Mouse (Mus musculus): ENCODE data around the gene Nrbf2. TPM values are rescaled to one million over a fixed set of nuclear protein-coding genes. Genes with fewer than 3 reads are reported as not detected.

The Nrbf2 gene
- polyA plus RNA-seq, 1 experiment, result 8.6 TPM

GRCm38 (mm10) chr10:67302340-67302739, 17.2 kb upstream of the Nrbf2 start:
- H3K36me3 ChIP-seq (ENCODE audit: control insufficient read depth, insufficient read depth, low read length), result no peaks in the 10 kb centered on the region
- no peaks in the 10 kb centered on the region; the same call in 1 of the 2 replicates for H3K4me1 ChIP-seq (ENCODE audit: control insufficient read depth, insufficient read depth, low read length)
- no peak for DNase-seq
- TF ChIP-seq POLR2A (IDR thresholded peaks at IDR 0.05; ENCODE audit: low read depth, low read length) (no peak), CTCF (conservative IDR thresholded peaks at IDR 0.05; ENCODE audit: insufficient read depth, insufficient read length, low read depth, low read length) (no peak)
- no peak overlapping the region for H3K27ac ChIP-seq (ENCODE audit: insufficient read depth, low read depth, low read length)
- no peaks in the 10 kb centered on the region for H3K27me3 ChIP-seq (replicated peaks; ENCODE audit: control insufficient read depth, insufficient read depth, low read length)
- WGBS, result 54% methylated on average over 2 of the region's 2 CpGs
- H3K4me3 ChIP-seq (ENCODE audit: insufficient read depth, low read depth, low read length), result no peak overlapping the region

GRCm38 (mm10) chr10:67301046-67301445, 15.9 kb upstream of the Nrbf2 start:
- H3K4me1 ChIP-seq (ENCODE audit: control insufficient read depth, insufficient read depth, low read length), result no peaks in the 10 kb centered on the region; the same call in 1 of the 2 replicates
- no peak overlapping the region for H3K27ac ChIP-seq (ENCODE audit: insufficient read depth, low read depth, low read length)
- 89% methylated on average over 6 of the region's 6 CpGs for WGBS
- no peaks in the 10 kb centered on the region for H3K36me3 ChIP-seq (ENCODE audit: control insufficient read depth, insufficient read depth, low read length)
- H3K4me3 ChIP-seq (ENCODE audit: insufficient read depth, low read depth, low read length), result no peak overlapping the region
- no peak for DNase-seq
- no peaks in the 10 kb centered on the region for H3K27me3 ChIP-seq (replicated peaks; ENCODE audit: control insufficient read depth, insufficient read depth, low read length)
- TF ChIP-seq CTCF (conservative IDR thresholded peaks at IDR 0.05; ENCODE audit: insufficient read depth, insufficient read length, low read depth, low read length) (no peak), POLR2A (IDR thresholded peaks at IDR 0.05; ENCODE audit: low read depth, low read length) (no peak)

GRCm38 (mm10) chr10:67299285-67299684, 14.2 kb upstream of the Nrbf2 start:
- H3K27ac ChIP-seq (ENCODE audit: insufficient read depth, low read depth, low read length), result no peak overlapping the region
- TF ChIP-seq POLR2A (IDR thresholded peaks at IDR 0.05; ENCODE audit: low read depth, low read length) (no peak), CTCF (conservative IDR thresholded peaks at IDR 0.05; ENCODE audit: insufficient read depth, insufficient read length, low read depth, low read length) (no peak)
- no peak overlapping the region for H3K4me3 ChIP-seq (ENCODE audit: insufficient read depth, low read depth, low read length)
- no peaks in the 10 kb centered on the region for H3K36me3 ChIP-seq (ENCODE audit: control insufficient read depth, insufficient read depth, low read length)
- 68% methylated on average over 4 of the region's 4 CpGs for WGBS
- DNase-seq, result no peak
- no peaks in the 10 kb centered on the region; the same call in 1 of the 2 replicates for H3K4me1 ChIP-seq (ENCODE audit: control insufficient read depth, insufficient read depth, low read length)
- no peaks in the 10 kb centered on the region for H3K27me3 ChIP-seq (replicated peaks; ENCODE audit: control insufficient read depth, insufficient read depth, low read length)

GRCm38 (mm10) chr10:67298856-67299255, 13.8 kb upstream of the Nrbf2 start:
- Histone ChIP-seq H3K4me1 (ENCODE audit: control insufficient read depth, insufficient read depth, low read length) (no peaks in the 10 kb centered on the region; the same call in 1 of the 2 replicates), H3K4me3 (ENCODE audit: insufficient read depth, low read depth, low read length) (no peak overlapping the region), H3K27ac (ENCODE audit: insufficient read depth, low read depth, low read length) (no peak overlapping the region), H3K36me3 (ENCODE audit: control insufficient read depth, insufficient read depth, low read length) (no peaks in the 10 kb centered on the region), H3K27me3 (replicated peaks; ENCODE audit: control insufficient read depth, insufficient read depth, low read length) (no peaks in the 10 kb centered on the region)
- TF ChIP-seq CTCF (conservative IDR thresholded peaks at IDR 0.05; ENCODE audit: insufficient read depth, insufficient read length, low read depth, low read length) (no peak), POLR2A (IDR thresholded peaks at IDR 0.05; ENCODE audit: low read depth, low read length) (no peak)
- DNase-seq, result no peak
- 47% methylated on average over 5 of the region's 5 CpGs for WGBS

GRCm38 (mm10) chr10:67297175-67297855, 12.2 kb upstream of the Nrbf2 start:
- Histone ChIP-seq H3K4me3 (ENCODE audit: insufficient read depth, low read depth, low read length) (no peak overlapping the region), H3K27me3 (replicated peaks; ENCODE audit: control insufficient read depth, insufficient read depth, low read length) (no peaks in the 10 kb centered on the region), H3K36me3 (ENCODE audit: control insufficient read depth, insufficient read depth, low read length) (no peaks in the 10 kb centered on the region), H3K4me1 (ENCODE audit: control insufficient read depth, insufficient read depth, low read length) (no peaks in the 10 kb centered on the region; the same call in 1 of the 2 replicates), H3K27ac (ENCODE audit: insufficient read depth, low read depth, low read length) (no peak overlapping the region)
- TF ChIP-seq POLR2A (IDR thresholded peaks at IDR 0.05; ENCODE audit: low read depth, low read length) (no peak), CTCF (conservative IDR thresholded peaks at IDR 0.05; ENCODE audit: insufficient read depth, insufficient read length, low read depth, low read length) (no peak)
- no peak for DNase-seq
- 83% methylated on average over 17 of the region's 17 CpGs for WGBS

GRCm38 (mm10) chr10:67296482-67297152, 11.5 kb upstream of the Nrbf2 start:
- WGBS, result 78% methylated on average over 8 of the region's 8 CpGs
- Histone ChIP-seq H3K36me3 (ENCODE audit: control insufficient read depth, insufficient read depth, low read length) (no peaks in the 10 kb centered on the region), H3K4me1 (ENCODE audit: control insufficient read depth, insufficient read depth, low read length) (no peaks in the 10 kb centered on the region; the same call in 1 of the 2 replicates), H3K27ac (ENCODE audit: insufficient read depth, low read depth, low read length) (no peak overlapping the region), H3K27me3 (replicated peaks; ENCODE audit: control insufficient read depth, insufficient read depth, low read length) (no peaks in the 10 kb centered on the region), H3K4me3 (ENCODE audit: insufficient read depth, low read depth, low read length) (no peak overlapping the region)
- no peak for DNase-seq
- no peak for TF ChIP-seq CTCF (conservative IDR thresholded peaks at IDR 0.05; ENCODE audit: insufficient read depth, insufficient read length, low read depth, low read length)
- TF ChIP-seq POLR2A (IDR thresholded peaks at IDR 0.05; ENCODE audit: low read depth, low read length), result no peak

GRCm38 (mm10) chr10:67295938-67296466, 10.9 kb upstream of the Nrbf2 start:
- no peak for DNase-seq
- H3K27me3 ChIP-seq (replicated peaks; ENCODE audit: control insufficient read depth, insufficient read depth, low read length), result no peaks in the 10 kb centered on the region
- no peak overlapping the region for H3K4me3 ChIP-seq (ENCODE audit: insufficient read depth, low read depth, low read length)
- TF ChIP-seq CTCF (conservative IDR thresholded peaks at IDR 0.05; ENCODE audit: insufficient read depth, insufficient read length, low read depth, low read length), result no peak
- no peak for TF ChIP-seq POLR2A (IDR thresholded peaks at IDR 0.05; ENCODE audit: low read depth, low read length)
- 79% methylated on average over 7 of the region's 7 CpGs for WGBS
- H3K4me1 ChIP-seq (ENCODE audit: control insufficient read depth, insufficient read depth, low read length), result no peaks in the 10 kb centered on the region; the same call in 1 of the 2 replicates
- no peaks in the 10 kb centered on the region for H3K36me3 ChIP-seq (ENCODE audit: control insufficient read depth, insufficient read depth, low read length)
- no peak overlapping the region for H3K27ac ChIP-seq (ENCODE audit: insufficient read depth, low read depth, low read length)

Data from kidney, adult 2 months (tissue).